Mouse (Mus musculus): ENCODE results near the gene Rnasel. TPM values are rescaled to one million over a fixed set of nuclear protein-coding genes. Genes with fewer than 3 reads are reported as not detected.

The Rnasel gene
- total and polyA plus RNA-seq, 3 experiments, result 8.4 to 18.8 (median 9.2) TPM

- H3K4me3 ChIP-seq (replicated peaks in 1 of 3; ENCODE audit: low read depth in 2 of 3, low read length in 2 of 3, poor library complexity in 1 of 3), result no peak overlapping the region
- H3K79me2 ChIP-seq (replicated peaks; ENCODE audit: control insufficient read depth, extremely low read depth, insufficient read depth, poor library complexity, severe bottlenecking), result no peaks in the 10 kb centered on the region
- H3K4me1 ChIP-seq (ENCODE audit: control insufficient read depth in 1 of 2, insufficient read depth in 2 of 2), result peaks cover 0 to 25% of the 10 kb centered on the region in 2 experiments; a peak in 2 of 4 replicates
- in situ Hi-C loops (cut with MboI; ENCODE audit: low pct_ligation_motif_present, low pct_unique_long_range_greater_than_20kb, low sequenced_read_pairs) (loop anchor here (5.0 kb wide), 2 partner anchors 56 to 189 kb away; no protein-coding TSS in a partner anchor), dilution Hi-C loops (cut with MboI; ENCODE audit: extremely low pct_ligation_motif_present, extremely low pct_unique_long_range_greater_than_20kb, low sequenced_read_pairs) (no loop called here)
- no peaks in the 10 kb centered on the region for H3K27me3 ChIP-seq (replicated peaks)
- no peak overlapping the region for H3K4me2 ChIP-seq (ENCODE audit: insufficient read depth, low read depth, poor library complexity, severe bottlenecking)
- no peak overlapping the region for H3K9ac ChIP-seq (ENCODE audit: insufficient read depth, low read depth)
- no peaks in the 10 kb centered on the region for H3K9me3 ChIP-seq (replicated peaks; ENCODE audit: low read length)
- no peak overlapping the region for H3K27ac ChIP-seq (ENCODE audit: insufficient read depth, low read depth)
- no peaks in the 10 kb centered on the region for H3K36me3 ChIP-seq (replicated peaks in 1 of 2; ENCODE audit: control insufficient read depth in 1 of 2, insufficient read depth in 1 of 2, low read length in 1 of 2)
- DNase-seq (ENCODE audit: extremely low read depth), result no peak
- no peak for TF ChIP-seq PAX5 (IDR thresholded peaks at IDR 0.05; ENCODE audit: low read length)
- TF ChIP-seq ZKSCAN1 (IDR thresholded peaks at IDR 0.05; ENCODE audit: borderline replicate concordance, low read depth, low read length), result no peak
- no peak for TF ChIP-seq EP300 (IDR thresholded peaks at IDR 0.05; ENCODE audit: low read length)
- no peak for TF ChIP-seq ELF1 (IDR thresholded peaks at IDR 0.05; ENCODE audit: low read depth, low read length)
- TF ChIP-seq MYC (IDR thresholded peaks at IDR 0.05; ENCODE audit: low read depth, low read length), result no peak
- no peak for TF ChIP-seq POLR2AphosphoS2 (IDR thresholded peaks at IDR 0.05; ENCODE audit: low read depth, low read length)
- TF ChIP-seq USF2 (conservative IDR thresholded peaks at IDR 0.05; ENCODE audit: low read depth, low read length), result no peak
- no peak for TF ChIP-seq RCOR1 (conservative IDR thresholded peaks at IDR 0.05; ENCODE audit: low read depth, low read length)
- no peak for TF ChIP-seq SIN3A (IDR thresholded peaks at IDR 0.05; ENCODE audit: low read length)
- no peak for TF ChIP-seq GABPA (IDR thresholded peaks at IDR 0.05; ENCODE audit: insufficient replicate concordance, low read depth, low read length)
- TF ChIP-seq MAX (IDR thresholded peaks at IDR 0.05; ENCODE audit: low read length), result no peak
- TF ChIP-seq E2F4 (IDR thresholded peaks at IDR 0.05; ENCODE audit: insufficient replicate concordance, low read depth, low read length), result no peak
- TF ChIP-seq POLR2A (IDR thresholded peaks at IDR 0.05; ENCODE audit: low read depth, low read length), result no peak
- no peak for TF ChIP-seq NRF1 (IDR thresholded peaks at IDR 0.05; ENCODE audit: low read depth, low read length)
- no peak for TF ChIP-seq USF1 (IDR thresholded peaks at IDR 0.05; ENCODE audit: low read depth, low read length)
- TF ChIP-seq UBTF (IDR thresholded peaks at IDR 0.05; ENCODE audit: low read depth, low read length), result no peak
Measured at GRCm38 (mm10) chr1:153746119-153746670, 3.0 kb upstream of the Rnasel start.

GRCm38 (mm10) chr1:153746728-153747127 is 2.5 kb upstream of the Rnasel start:
- TF ChIP-seq ZC3H11A (IDR thresholded peaks at IDR 0.05; ENCODE audit: low read depth, low read length), result peak; percentile 94
- no peak; the same call in 1 of the 2 replicates for TF ChIP-seq IRF4 (IDR thresholded peaks at IDR 0.05; ENCODE audit: low read depth, low read length)
- TF ChIP-seq HCFC1 (IDR thresholded peaks at IDR 0.05; ENCODE audit: low read depth, low read length), result no peak
- TF ChIP-seq RAD21 (IDR thresholded peaks at IDR 0.05; ENCODE audit: low read depth, low read length), result peak; percentile 98
- TF ChIP-seq JUND (conservative IDR thresholded peaks at IDR 0.05; ENCODE audit: low read depth, low read length), result no peak
- TF ChIP-seq JUN (IDR thresholded peaks at IDR 0.05; ENCODE audit: insufficient read depth, low read depth, low read length), result no peak
- TF ChIP-seq BHLHE40 (IDR thresholded peaks at IDR 0.05; ENCODE audit: low read depth, low read length), result no peak
- peak; percentile 94 for TF ChIP-seq SMC3 (IDR thresholded peaks at IDR 0.05; ENCODE audit: low read depth, low read length)
- TF ChIP-seq EP300 (IDR thresholded peaks at IDR 0.05; ENCODE audit: low read length), result no peak
- TF ChIP-seq NRF1 (IDR thresholded peaks at IDR 0.05; ENCODE audit: low read depth, low read length), result 0 out of 2 replicates have a peak, but pooled peaks have one; percentile 22
- no peak for TF ChIP-seq MAX (IDR thresholded peaks at IDR 0.05; ENCODE audit: low read length)
- no peak for TF ChIP-seq ZKSCAN1 (IDR thresholded peaks at IDR 0.05; ENCODE audit: borderline replicate concordance, low read depth, low read length)
- TF ChIP-seq CTCF (conservative IDR thresholded peaks at IDR 0.05 in 1 of 2, IDR thresholded peaks at IDR 0.05 in 1 of 2; ENCODE audit: low read depth in 2 of 2, low read length in 2 of 2), result peak; percentile 64 to 97
- no peak for TF ChIP-seq E2F4 (IDR thresholded peaks at IDR 0.05; ENCODE audit: insufficient replicate concordance, low read depth, low read length)
- peak overlapping the region; percentile 7; the same call in 1 of the 2 replicates for H3K4me2 ChIP-seq (ENCODE audit: insufficient read depth, low read depth, poor library complexity, severe bottlenecking)
- dilution Hi-C loops (cut with MboI; ENCODE audit: extremely low pct_ligation_motif_present, extremely low pct_unique_long_range_greater_than_20kb, low sequenced_read_pairs), result no loop called here
- no peaks in the 10 kb centered on the region for H3K36me3 ChIP-seq (replicated peaks in 1 of 2; ENCODE audit: control insufficient read depth in 1 of 2, insufficient read depth in 1 of 2, low read length in 1 of 2)
- no peaks in the 10 kb centered on the region for H3K27me3 ChIP-seq (replicated peaks)
- no peak overlapping the region for H3K4me3 ChIP-seq (replicated peaks in 1 of 3; ENCODE audit: low read depth in 2 of 3, low read length in 2 of 3, poor library complexity in 1 of 3)
- no peak overlapping the region for H3K27ac ChIP-seq (ENCODE audit: insufficient read depth, low read depth)
- H3K9me3 ChIP-seq (replicated peaks; ENCODE audit: low read length), result no peaks in the 10 kb centered on the region
- H3K4me1 ChIP-seq (ENCODE audit: control insufficient read depth in 1 of 2, insufficient read depth in 2 of 2), result peaks cover 3 to 29% of the 10 kb centered on the region in 2 experiments; a peak in 3 of 4 replicates
- H3K9ac ChIP-seq (ENCODE audit: insufficient read depth, low read depth), result no peak overlapping the region
- in situ Hi-C loops (cut with MboI; ENCODE audit: low pct_ligation_motif_present, low pct_unique_long_range_greater_than_20kb, low sequenced_read_pairs), result loop anchor here (5.0 kb wide), 2 partner anchors 56 to 189 kb away; no protein-coding TSS in a partner anchor
- peak; percentile 76 for DNase-seq (ENCODE audit: extremely low read depth)
- H3K79me2 ChIP-seq (replicated peaks; ENCODE audit: control insufficient read depth, extremely low read depth, insufficient read depth, poor library complexity, severe bottlenecking), result no peaks in the 10 kb centered on the region

Data from CH12.LX (cell line).